Mouse (Mus musculus): ENCODE data around the gene Gm49373. TPM values are rescaled to one million over a fixed set of nuclear protein-coding genes. Genes with fewer than 3 reads are reported as not detected.

Gene Gm49373
- 0.40 and 1.0 TPM in 2 replicates for polyA plus RNA-seq (2014; fragmentation: Nextera tagmentation; extraction: Ambion mirVana)

GRCm38 (mm10) chr9:21073044-21073840 is at the start of gene Gm49373, which contains the start of gene Fdx1l:
Gm49373 (minus strand) TSS chr9:21073096.
Fdx1l (minus strand) TSS chr9:21073614.
- peak; percentile 90 for DNase-seq (ENCODE audit: low spot score)
- Histone ChIP-seq H3K27ac (ENCODE audit: low read depth, low read length) (no peak within 1 kb of the TSS), H3K36me3 (ENCODE audit: control insufficient read depth, insufficient read depth, low read length) (peaks cover 13% of the 10 kb centered on the region), H3K9me3 (ENCODE audit: control insufficient read depth, low read length) (no peaks in the 10 kb centered on the region), H3K4me1 (replicated peaks; ENCODE audit: control insufficient read depth, insufficient read depth, low read length) (no peaks in the 10 kb centered on the region), H3K9ac (ENCODE audit: low read depth, low read length) (peak within 1 kb of the TSS; percentile 74), H3K4me2 (replicated peaks; ENCODE audit: low read depth, low read length) (peak within 1 kb of the TSS; percentile 80), H3K27me3 (ENCODE audit: control insufficient read depth, insufficient read depth, low read length) (no peaks in the 10 kb centered on the region), H3K4me3 (ENCODE audit: low read depth, low read length) (peak within 1 kb of the TSS; percentile 82)
- 4% methylated on average over 49 of the region's 58 CpGs for WGBS
- peak; percentile 95 for ATAC-seq (ENCODE audit: low FRiP score)

- ATAC-seq (ENCODE audit: low FRiP score), result no peak
- WGBS, result 88% methylated on average over 16 of the region's 16 CpGs
- no peaks in the 10 kb centered on the region for H3K9me3 ChIP-seq (ENCODE audit: control insufficient read depth, low read length)
These were observed 48.6 kb upstream of the Gm49373 start for GRCm38 (mm10) chr9:21121483-21121882.

DNA sequence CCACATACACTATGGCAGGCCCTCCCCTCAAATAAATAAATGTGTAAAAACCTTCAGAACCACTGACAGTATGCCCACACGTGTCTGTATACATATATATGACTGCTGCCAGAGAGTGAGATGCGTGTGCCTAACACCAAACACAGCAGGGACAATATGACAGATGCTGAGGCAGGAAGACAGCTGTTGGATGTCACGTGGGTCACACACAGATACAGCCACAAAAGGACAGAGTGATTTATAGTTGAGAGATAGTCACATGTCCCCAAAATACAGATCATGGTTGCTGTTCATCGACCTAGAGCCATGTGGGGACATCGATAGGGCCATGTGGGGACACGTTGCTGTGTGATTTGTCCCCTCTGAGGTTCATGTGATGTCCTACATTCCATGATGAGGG is 44.2 kb upstream of the Gm49373 start:
- WGBS, result 79% methylated on average over 6 of the region's 6 CpGs
- H3K27me3 ChIP-seq (ENCODE audit: control insufficient read depth, insufficient read depth, low read length), result no peaks in the 10 kb centered on the region
- H3K4me2 ChIP-seq (replicated peaks; ENCODE audit: low read depth, low read length), result no peak overlapping the region
- H3K27ac ChIP-seq (ENCODE audit: low read depth, low read length), result no peak overlapping the region
- no peaks in the 10 kb centered on the region for H3K36me3 ChIP-seq (ENCODE audit: control insufficient read depth, insufficient read depth, low read length)
- H3K4me3 ChIP-seq (ENCODE audit: low read depth, low read length), result no peak overlapping the region
- no peaks in the 10 kb centered on the region for H3K4me1 ChIP-seq (replicated peaks; ENCODE audit: control insufficient read depth, insufficient read depth, low read length)
- no peak overlapping the region for H3K9ac ChIP-seq (ENCODE audit: low read depth, low read length)
- DNase-seq (ENCODE audit: low spot score), result no peak
- no peak for ATAC-seq (ENCODE audit: low FRiP score)
- no peaks in the 10 kb centered on the region for H3K9me3 ChIP-seq (ENCODE audit: control insufficient read depth, low read length)

More at GRCm38 (mm10) chr9:21121483-21121882, 48.6 kb upstream of the Gm49373 start:
- H3K4me3 ChIP-seq (ENCODE audit: low read depth, low read length), result no peak overlapping the region
- DNase-seq (ENCODE audit: low spot score), result no peak
- no peaks in the 10 kb centered on the region for H3K36me3 ChIP-seq (ENCODE audit: control insufficient read depth, insufficient read depth, low read length)
- no peaks in the 10 kb centered on the region for H3K27me3 ChIP-seq (ENCODE audit: control insufficient read depth, insufficient read depth, low read length)
- no peak overlapping the region for H3K9ac ChIP-seq (ENCODE audit: low read depth, low read length)
- H3K27ac ChIP-seq (ENCODE audit: low read depth, low read length), result no peak overlapping the region
- no peaks in the 10 kb centered on the region for H3K4me1 ChIP-seq (replicated peaks; ENCODE audit: control insufficient read depth, insufficient read depth, low read length)
- H3K4me2 ChIP-seq (replicated peaks; ENCODE audit: low read depth, low read length), result no peak overlapping the region

DNA sequence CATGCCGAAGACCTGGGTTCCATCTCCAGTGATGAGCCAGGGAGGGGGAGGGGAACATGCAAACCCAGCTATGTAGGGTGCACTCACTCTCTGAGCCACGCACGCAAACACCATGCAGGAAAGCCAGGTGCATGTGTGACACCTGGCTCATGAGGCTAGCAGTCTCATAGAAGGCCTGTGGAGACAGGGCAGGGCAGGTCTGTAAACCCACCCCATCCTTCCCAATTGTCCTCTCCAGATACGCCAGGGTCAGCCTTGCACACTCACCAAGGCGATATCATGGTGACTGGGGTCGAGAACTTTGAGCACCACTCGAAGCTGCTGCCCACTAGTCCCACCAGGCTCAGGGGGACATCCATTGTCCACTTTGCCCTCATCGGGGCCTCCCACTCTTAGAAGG is 42.2 kb upstream of the Gm49373 start:
- H3K9me3 ChIP-seq (ENCODE audit: control insufficient read depth, low read length), result no peaks in the 10 kb centered on the region
- no peak for ATAC-seq (ENCODE audit: low FRiP score)
- no peaks in the 10 kb centered on the region for H3K27me3 ChIP-seq (ENCODE audit: control insufficient read depth, insufficient read depth, low read length)
- no peak overlapping the region for H3K4me3 ChIP-seq (ENCODE audit: low read depth, low read length)
- no peaks in the 10 kb centered on the region for H3K36me3 ChIP-seq (ENCODE audit: control insufficient read depth, insufficient read depth, low read length)
- no peaks in the 10 kb centered on the region for H3K4me1 ChIP-seq (replicated peaks; ENCODE audit: control insufficient read depth, insufficient read depth, low read length)
- H3K27ac ChIP-seq (ENCODE audit: low read depth, low read length), result no peak overlapping the region
- no peak for DNase-seq (ENCODE audit: low spot score)
- no peak overlapping the region for H3K9ac ChIP-seq (ENCODE audit: low read depth, low read length)
- WGBS, result 90% methylated on average over 8 of the region's 8 CpGs
- no peak overlapping the region for H3K4me2 ChIP-seq (replicated peaks; ENCODE audit: low read depth, low read length)

GRCm38 (mm10) chr9:21114190-21114589 is 41.3 kb upstream of the Gm49373 start:
- ATAC-seq (ENCODE audit: low FRiP score) (no peak), DNase-seq (ENCODE audit: low spot score) (no peak)
- no peaks in the 10 kb centered on the region for H3K36me3 ChIP-seq (ENCODE audit: control insufficient read depth, insufficient read depth, low read length)
- H3K4me2 ChIP-seq (replicated peaks; ENCODE audit: low read depth, low read length), result no peak overlapping the region
- no peak overlapping the region for H3K9ac ChIP-seq (ENCODE audit: low read depth, low read length)
- H3K9me3 ChIP-seq (ENCODE audit: control insufficient read depth, low read length), result no peaks in the 10 kb centered on the region
- no peaks in the 10 kb centered on the region for H3K27me3 ChIP-seq (ENCODE audit: control insufficient read depth, insufficient read depth, low read length)
- no peak overlapping the region for H3K4me3 ChIP-seq (ENCODE audit: low read depth, low read length)
- 90% methylated on average over 7 of the region's 7 CpGs for WGBS
- no peak overlapping the region for H3K27ac ChIP-seq (ENCODE audit: low read depth, low read length)
- H3K4me1 ChIP-seq (replicated peaks; ENCODE audit: control insufficient read depth, insufficient read depth, low read length), result no peaks in the 10 kb centered on the region

DNA sequence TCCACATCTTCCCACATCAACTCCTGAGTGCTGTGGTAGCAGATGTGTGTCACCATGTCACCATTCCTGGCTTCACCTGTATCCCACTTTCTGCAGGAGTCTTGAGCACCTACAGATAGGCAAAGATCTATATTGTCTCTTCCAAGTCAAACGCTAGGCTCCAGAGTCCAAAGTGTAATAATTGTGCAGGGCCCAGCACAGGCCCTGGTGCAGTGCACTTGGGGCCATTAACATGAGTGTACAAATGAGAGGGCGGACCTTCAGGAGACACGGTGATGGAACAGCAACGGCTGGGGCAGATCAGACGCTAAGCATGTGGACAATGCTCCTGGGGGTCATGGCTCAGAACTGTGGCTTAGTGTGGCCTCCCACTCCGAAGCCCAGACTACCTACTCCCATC is 40.9 kb upstream of the Gm49373 start:
- Histone ChIP-seq H3K4me2 (replicated peaks; ENCODE audit: low read depth, low read length) (no peak overlapping the region), H3K9me3 (ENCODE audit: control insufficient read depth, low read length) (no peaks in the 10 kb centered on the region), H3K4me3 (ENCODE audit: low read depth, low read length) (no peak overlapping the region), H3K4me1 (replicated peaks; ENCODE audit: control insufficient read depth, insufficient read depth, low read length) (no peaks in the 10 kb centered on the region), H3K9ac (ENCODE audit: low read depth, low read length) (no peak overlapping the region), H3K36me3 (ENCODE audit: control insufficient read depth, insufficient read depth, low read length) (no peaks in the 10 kb centered on the region), H3K27me3 (ENCODE audit: control insufficient read depth, insufficient read depth, low read length) (no peaks in the 10 kb centered on the region), H3K27ac (ENCODE audit: low read depth, low read length) (no peak overlapping the region)
- 87% methylated on average over 6 of the region's 6 CpGs for WGBS
- ATAC-seq (ENCODE audit: low FRiP score), result no peak
- no peak for DNase-seq (ENCODE audit: low spot score)

DNA sequence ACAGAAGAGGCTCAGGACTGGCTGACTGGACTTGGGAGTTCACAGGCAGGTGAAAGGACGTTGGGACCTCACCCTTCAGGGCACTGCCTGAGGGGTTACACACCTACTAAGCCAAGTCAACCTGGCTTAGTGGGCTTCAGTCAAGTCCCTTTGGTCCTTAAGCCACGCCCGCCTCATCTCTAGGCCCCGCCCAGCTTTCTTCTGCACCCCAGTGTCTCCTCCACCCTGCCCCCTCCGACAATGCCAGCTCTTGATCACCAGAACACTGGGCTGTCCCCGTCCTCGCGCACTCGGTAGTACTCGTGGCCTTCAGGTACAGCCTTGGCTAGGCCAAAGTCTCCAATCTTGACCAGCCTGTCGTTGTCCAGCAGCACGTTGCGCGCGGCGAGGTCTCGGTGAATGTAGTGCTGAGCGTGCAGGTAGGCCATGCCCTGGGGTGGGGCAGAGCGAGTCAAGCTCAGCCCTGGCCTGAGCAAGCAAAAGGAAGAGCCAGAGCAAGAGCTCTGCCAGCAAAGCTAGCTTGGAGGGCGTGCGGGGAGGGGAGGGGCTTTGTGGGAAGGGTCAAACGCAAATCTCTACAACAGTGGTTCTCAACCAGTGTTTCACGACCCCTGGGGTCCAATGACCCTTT is 34.8 kb upstream of the Gm49373 start:
- H3K4me2 ChIP-seq (replicated peaks; ENCODE audit: low read depth, low read length), result no peak overlapping the region
- H3K27ac ChIP-seq (ENCODE audit: low read depth, low read length), result no peak overlapping the region
- 0 out of 2 replicates have a peak, but pooled peaks cover 2% of the 10 kb centered on the region for H3K4me1 ChIP-seq (replicated peaks; ENCODE audit: control insufficient read depth, insufficient read depth, low read length)
- H3K9ac ChIP-seq (ENCODE audit: low read depth, low read length), result no peak overlapping the region
- no peaks in the 10 kb centered on the region for H3K9me3 ChIP-seq (ENCODE audit: control insufficient read depth, low read length)
- H3K4me3 ChIP-seq (ENCODE audit: low read depth, low read length), result no peak overlapping the region
- no peaks in the 10 kb centered on the region for H3K36me3 ChIP-seq (ENCODE audit: control insufficient read depth, insufficient read depth, low read length)
- H3K27me3 ChIP-seq (ENCODE audit: control insufficient read depth, insufficient read depth, low read length), result no peaks in the 10 kb centered on the region
- DNase-seq (ENCODE audit: low spot score) (no peak), ATAC-seq (ENCODE audit: low FRiP score) (no peak)
- WGBS, result 44% methylated on average over 23 of the region's 23 CpGs

GRCm38 (mm10) chr9:21105760-21106564 is 33.1 kb upstream of the Gm49373 start:
- Histone ChIP-seq H3K27ac (ENCODE audit: low read depth, low read length) (no peak overlapping the region), H3K9me3 (ENCODE audit: control insufficient read depth, low read length) (no peaks in the 10 kb centered on the region), H3K27me3 (ENCODE audit: control insufficient read depth, insufficient read depth, low read length) (no peaks in the 10 kb centered on the region), H3K4me2 (replicated peaks; ENCODE audit: low read depth, low read length) (no peak overlapping the region), H3K36me3 (ENCODE audit: control insufficient read depth, insufficient read depth, low read length) (no peaks in the 10 kb centered on the region), H3K4me3 (ENCODE audit: low read depth, low read length) (no peak overlapping the region), H3K9ac (ENCODE audit: low read depth, low read length) (no peak overlapping the region), H3K4me1 (replicated peaks; ENCODE audit: control insufficient read depth, insufficient read depth, low read length) (0 out of 2 replicates have a peak, but pooled peaks cover 2% of the 10 kb centered on the region)
- WGBS, result 82% methylated on average over 5 of the region's 5 CpGs
- DNase-seq (ENCODE audit: low spot score) (no peak), ATAC-seq (ENCODE audit: low FRiP score) (no peak)

All from hindbrain, embryonic 11.5 days (tissue).